Mouse (Mus musculus): ENCODE results near the gene Dctn3.
"Not testable (repeated sequence)": the region's sequence is repeated elsewhere in the genome, so short reads cannot be mapped to it uniquely, and the experiment has no call there.

Gene Dctn3

GRCm38 (mm10) chr4:41737602-41738255, 14.8 kb upstream of the Dctn3 start:
- peak; percentile 86 for DNase-seq (ENCODE audit: low spot score)

- DNase-seq (ENCODE audit: low spot score), result peak; percentile 45
These were observed 8.2 kb upstream of the Dctn3 start, which contains the start of gene Arid3c for GRCm38 (mm10) chr4:41731052-41731765. Arid3c (minus strand) TSS chr4:41731142.

GRCm38 (mm10) chr4:41726826-41727621, 4.1 kb upstream of the Dctn3 start:
- DNase-seq (ENCODE audit: low spot score), result no peak

GRCm38 (mm10) chr4:41716834-41717233, 6.1 kb downstream of the Dctn3 start:
- no peak for DNase-seq (ENCODE audit: low spot score)

GRCm38 (mm10) chr4:41715596-41715995, 7.4 kb downstream of the Dctn3 start:
- peak; percentile 58 for DNase-seq (ENCODE audit: low spot score)

- no peak for DNase-seq (ENCODE audit: low spot score)
These were observed 7.9 kb downstream of the Dctn3 start for GRCm38 (mm10) chr4:41715082-41715481.

- peak; percentile 86 for DNase-seq (ENCODE audit: low spot score)
These were observed 8.7 kb downstream of the Dctn3 start for GRCm38 (mm10) chr4:41714276-41714675.

- peak; percentile 92 for DNase-seq (ENCODE audit: low spot score)
These were observed 9.5 kb downstream of the Dctn3 start, which contains the start of gene Rpp25l for GRCm38 (mm10) chr4:41713197-41714067. Rpp25l (minus strand) TSS chr4:41713534.

- DNase-seq (ENCODE audit: low spot score), result no peak
These were observed 10.4 kb downstream of the Dctn3 start for GRCm38 (mm10) chr4:41712421-41713196.

- DNase-seq (ENCODE audit: low spot score), result no peak
These were observed 11.1 kb downstream of the Dctn3 start for GRCm38 (mm10) chr4:41711705-41712375.

GRCm38 (mm10) chr4:41710229-41710628, 12.7 kb downstream of the Dctn3 start:
- DNase-seq (ENCODE audit: low spot score), result no peak

GRCm38 (mm10) chr4:41708192-41708745, 14.7 kb downstream of the Dctn3 start:
- DNase-seq (ENCODE audit: low spot score), result peak; percentile 89

- DNase-seq (ENCODE audit: low spot score), result peak; percentile 84
These were observed 15.9 kb downstream of the Dctn3 start for GRCm38 (mm10) chr4:41707011-41707535.

- no peak for DNase-seq (ENCODE audit: low spot score)
These were observed 16.8 kb downstream of the Dctn3 start for GRCm38 (mm10) chr4:41705922-41706754.

- DNase-seq (ENCODE audit: low spot score), result no peak
These were observed 18.3 kb downstream of the Dctn3 start for GRCm38 (mm10) chr4:41704651-41705050.

GRCm38 (mm10) chr4:41702226-41702625, 20.7 kb downstream of the Dctn3 start:
- not testable (repeated sequence) for DNase-seq (ENCODE audit: low spot score)

- DNase-seq (ENCODE audit: low spot score), result not testable (repeated sequence)
These were observed 22.7 kb downstream of the Dctn3 start for GRCm38 (mm10) chr4:41700224-41700623.

- DNase-seq (ENCODE audit: low spot score), result not testable (repeated sequence)
These were observed 23.2 kb downstream of the Dctn3 start, which contains the start of gene Il11ra1 for GRCm38 (mm10) chr4:41699783-41700182. Il11ra1 (plus strand) TSS chr4:41699989.
